Mouse (Mus musculus) midbrain, postnatal 0 days (tissue): ENCODE data around the gene Fcrl6. TPM values are rescaled to one million over a fixed set of nuclear protein-coding genes. Genes with fewer than 3 reads are reported as not detected.

ENCODE experiments used
- ATAC-seq: fragments of 200-750 bp; cut with Nextera tagmentation; 2 replicates; pipeline ENCODE4 v1.8.0; 2017; ENCODE audit warnings: moderate number of reproducible peaks, mild to moderate bottlenecking, moderate TSS enrichment, moderate library complexity; ENCODE audit not compliant: low FRiP score
- DNase-seq: peaks from one replicate; pipeline ENCODE4 v3.0.0-alpha.2; 2015; ENCODE audit warnings: low spot score
- H3K27ac ChIP-seq: fragments of 300-500 bp; sonication (generic); 2 replicates; pipeline ENCODE4 v1.5.1; 2014; ENCODE audit warnings: low read depth, mild to moderate bottlenecking, low read length, mixed read lengths
- H3K27me3 ChIP-seq: fragments of 300-500 bp; sonication (generic); 2 replicates; pipeline ENCODE4 v1.6.1; 2014; ENCODE audit warnings: low read length, control low read depth, mixed read lengths; ENCODE audit not compliant: insufficient read depth
- H3K36me3 ChIP-seq: fragments of 300-500 bp; sonication (generic); 2 replicates; pipeline ENCODE4 v1.6.1; 2014; ENCODE audit warnings: low read length, control low read depth, mixed read lengths; ENCODE audit not compliant: insufficient read depth
- H3K4me1 ChIP-seq: fragments of 300-500 bp; sonication (generic); 2 replicates; pipeline ENCODE4 v1.6.1; 2014; ENCODE audit warnings: mild to moderate bottlenecking, control low read depth, antibody characterized with exemption, low read length, mixed read lengths; ENCODE audit not compliant: insufficient read depth
- H3K4me2 ChIP-seq: fragments of 300-500 bp; sonication (generic); 2 replicates; pipeline ENCODE4 v1.6.1; 2014; ENCODE audit warnings: low read depth, mild to moderate bottlenecking, low read length, mixed read lengths; ENCODE audit not compliant: poor library complexity, severe bottlenecking
- H3K4me3 ChIP-seq: fragments of 300-500 bp; sonication (generic); 2 replicates; pipeline ENCODE4 v1.5.1; 2014; ENCODE audit warnings: low read depth, mild to moderate bottlenecking, low read length, moderate library complexity
- H3K9ac ChIP-seq: fragments of 300-500 bp; sonication (generic); replicated peaks from 2 replicates; pipeline ENCODE4 v1.6.1; 2014; ENCODE audit warnings: mild to moderate bottlenecking, low read length, moderate library complexity, mixed read lengths; ENCODE audit not compliant: poor library complexity, severe bottlenecking
- H3K9me3 ChIP-seq: fragments of 300-500 bp; sonication (generic); 2 replicates; pipeline ENCODE4 v1.6.1; 2016; ENCODE audit warnings: low read length, control low read depth
- CTCF ChIP-seq: IDR thresholded peaks from 2 replicates; pipeline ENCODE4 v1.5.1; 2016; ENCODE audit warnings: antibody characterized with exemption, mild to moderate bottlenecking
- WGBS: fragments of 180-500 bp; shearing (Covaris S2); extraction: QIAGEN DNeasy Blood & Tissue Kit; methylation state at CpG from one replicate; pipeline ENCODE4 v1.1.7; 2014; 5-methylcytosine and 5-hydroxymethylcytosine counted together
- polyA plus RNA-seq: library from polyadenylated mRNA; unstranded; fragments of >200 nt; fragmentation: Nextera tagmentation; extraction: Ambion mirVana; gene quantifications from 2 replicates; pipeline ENCODE4 v1.2.1, GENCODE M21; 2015
- total RNA-seq: library from RNA; depleted of rRNA; stranded (reverse); fragments of >200 nt; gene quantifications from 2 replicates; pipeline ENCODE4 v1.2.3, GENCODE M21; 2014; rRNA removed

The Fcrl6 gene
- total and polyA plus RNA-seq, 2 experiments from 2014 or later, result 0.10 to 0.16 TPM

- ATAC-seq (no peak), DNase-seq (no peak)
- 19% methylated on average over 2 of the region's 2 CpGs for WGBS
- H3K4me1 ChIP-seq, result peaks cover 4% of the 10 kb centered on the region; the same call in 1 of the 2 replicates
- no peaks in the 10 kb centered on the region for H3K36me3 ChIP-seq
- 0 out of 2 replicates have a peak overlapping the region, but pooled peaks have one; percentile 55 for H3K9ac ChIP-seq
- H3K27ac ChIP-seq, result no peak overlapping the region
- no peaks in the 10 kb centered on the region for H3K9me3 ChIP-seq
- TF ChIP-seq CTCF, result no peak
- no peak overlapping the region for H3K4me3 ChIP-seq
- peak overlapping the region; percentile 64 for H3K4me2 ChIP-seq
- H3K27me3 ChIP-seq, result no peaks in the 10 kb centered on the region
These were observed 53.0 kb downstream of the Fcrl6 start for GRCm38 (mm10) chr1:172549314-172549713.

GRCm38 (mm10) chr1:172548501-172548900, 53.9 kb downstream of the Fcrl6 start:
- H3K4me3 ChIP-seq, result no peak overlapping the region
- no peaks in the 10 kb centered on the region for H3K36me3 ChIP-seq
- no peaks in the 10 kb centered on the region for H3K27me3 ChIP-seq
- TF ChIP-seq CTCF, result no peak
- H3K9me3 ChIP-seq, result no peaks in the 10 kb centered on the region
- no peak overlapping the region for H3K9ac ChIP-seq
- no peak overlapping the region for H3K4me2 ChIP-seq
- H3K4me1 ChIP-seq, result peaks cover 4% of the 10 kb centered on the region; the same call in 1 of the 2 replicates
- DNase-seq (no peak), ATAC-seq (no peak)
- H3K27ac ChIP-seq, result no peak overlapping the region
- WGBS, result 70% methylated on average over 7 of the region's 7 CpGs

Other genes starting within 250 kb of the Fcrl6 start
- 11.5 and 16.4 TPM in 2 replicates for gene Pigm, start 226.0 kb downstream of the Fcrl6 start, total RNA-seq
- 2.2 and 2.6 TPM in 2 replicates for gene Pigm, start 226.0 kb downstream of the Fcrl6 start, polyA plus RNA-seq
- gene Slamf9, start 127.2 kb downstream of the Fcrl6 start, total RNA-seq, result 0.19 and 0.38 TPM in 2 replicates
- gene Slamf9, start 127.2 kb downstream of the Fcrl6 start, polyA plus RNA-seq, result 0.20 and 0.29 TPM in 2 replicates
- gene Igsf9, start 120.8 kb downstream of the Fcrl6 start, total RNA-seq, result 40.6 and 53.9 TPM in 2 replicates
- 25.0 and 29.0 TPM in 2 replicates for gene Igsf9, start 120.8 kb downstream of the Fcrl6 start, polyA plus RNA-seq
- 36.3 and 41.6 TPM in 2 replicates for gene Tagln2, start 102.5 kb downstream of the Fcrl6 start, total RNA-seq
- gene Tagln2, start 102.5 kb downstream of the Fcrl6 start, polyA plus RNA-seq, result 36.7 and 41.8 TPM in 2 replicates
- gene Cfap45, start 81.8 kb downstream of the Fcrl6 start, total RNA-seq, result 3.1 and 6.3 TPM in 2 replicates
- gene Cfap45, start 81.8 kb downstream of the Fcrl6 start, polyA plus RNA-seq, result 3.9 and 5.4 TPM in 2 replicates
- gene Vsig8, start 46.6 kb downstream of the Fcrl6 start, total RNA-seq, result 0.11 and 2.3 TPM in 2 replicates
- 1.3 and 2.5 TPM in 2 replicates for gene Vsig8, start 46.6 kb downstream of the Fcrl6 start, polyA plus RNA-seq
- not detected in 2 replicates for gene Slamf8, start 12.0 kb downstream of the Fcrl6 start, total RNA-seq
- not detected in 2 replicates for gene Slamf8, start 12.0 kb downstream of the Fcrl6 start, polyA plus RNA-seq
- gene Dusp23, start 30.4 kb upstream of the Fcrl6 start, total RNA-seq, result 1.8 and 3.3 TPM in 2 replicates
- gene Dusp23, start 30.4 kb upstream of the Fcrl6 start, polyA plus RNA-seq, result 7.2 and 8.3 TPM in 2 replicates
- gene Crp, start 95.5 kb upstream of the Fcrl6 start, total RNA-seq, result not detected in 2 replicates
- gene Crp, start 95.5 kb upstream of the Fcrl6 start, polyA plus RNA-seq, result not detected in 2 replicates